Mouse (Mus musculus) forelimb bud, embryonic 11.5 days (tissue): Measurements from ENCODE around the gene Pfkm.
A peak's percentile ranks its signal among the peaks of the same experiment; 100 is the strongest.

Source experiments
- DNase-seq: peaks from one replicate; pipeline ENCODE4 v3.0.0-alpha.2; 2012; ENCODE audit warnings: low read depth, low spot score

Gene Pfkm

GRCm38 (mm10) chr15:98170365-98170764 lies 78.0 kb downstream of the Pfkm start:
- DNase-seq, result no peak

DNA sequence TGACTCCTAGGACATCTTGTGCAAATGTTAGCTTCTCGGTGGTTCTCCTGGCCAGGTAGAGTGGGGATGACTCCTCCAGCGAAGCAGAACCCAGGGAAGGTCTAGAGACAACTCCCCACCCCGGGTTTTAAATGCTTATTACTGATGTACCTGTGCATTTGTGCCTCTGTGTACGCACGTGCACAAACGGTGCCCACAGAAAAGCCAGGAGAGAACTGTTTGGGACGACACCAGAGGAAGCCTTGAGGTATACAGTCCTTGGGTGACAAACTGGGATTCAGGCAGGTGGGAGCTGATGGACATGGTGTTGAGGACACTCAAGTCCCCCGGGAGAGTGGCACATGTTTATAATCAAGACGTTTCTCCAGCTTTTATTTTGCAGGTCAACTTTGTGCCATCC lies 78.5 kb downstream of the Pfkm start:
- DNase-seq, result no peak

DNA sequence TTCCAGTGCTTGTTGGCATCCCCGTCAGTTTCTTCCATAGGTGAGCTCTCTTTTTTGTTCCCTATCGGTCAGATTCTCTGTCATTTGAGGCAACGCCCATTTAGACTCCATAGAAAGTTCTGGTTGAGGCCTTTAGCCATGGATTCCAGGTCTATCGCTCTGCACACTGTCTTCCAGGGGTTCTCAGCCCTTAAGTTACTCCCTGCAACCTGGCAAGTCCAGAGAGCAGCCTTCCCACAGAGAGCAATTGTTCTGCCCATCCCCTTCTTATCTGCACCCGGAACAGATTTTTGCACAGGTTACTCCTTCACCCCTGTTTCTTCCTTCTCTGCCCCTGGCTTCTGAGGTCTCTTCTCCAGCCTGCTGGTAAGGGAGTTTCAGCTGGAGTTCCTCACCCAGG lies 79.7 kb downstream of the Pfkm start:
- no peak for DNase-seq

DNA sequence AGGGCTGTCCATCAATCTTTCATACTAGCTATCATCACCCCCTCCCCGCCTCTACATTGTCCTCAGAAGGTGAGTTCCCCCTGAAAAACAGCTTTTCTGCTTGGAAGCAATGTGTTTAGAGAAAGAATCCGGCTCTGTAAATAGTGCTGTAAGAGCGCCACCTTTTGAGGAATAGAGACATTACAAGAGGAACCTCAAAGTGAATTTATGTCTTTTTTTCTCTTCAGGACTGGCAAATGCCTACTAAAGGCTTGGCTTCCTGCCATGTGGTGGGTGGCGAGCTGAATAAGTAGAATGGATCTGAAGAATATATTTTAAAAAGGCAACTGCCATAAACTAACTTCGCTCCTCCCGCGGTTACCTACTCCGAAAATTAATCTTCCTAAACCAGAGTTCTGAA lies 81.4 kb downstream of the Pfkm start:
- peak; percentile 56 for DNase-seq

DNA sequence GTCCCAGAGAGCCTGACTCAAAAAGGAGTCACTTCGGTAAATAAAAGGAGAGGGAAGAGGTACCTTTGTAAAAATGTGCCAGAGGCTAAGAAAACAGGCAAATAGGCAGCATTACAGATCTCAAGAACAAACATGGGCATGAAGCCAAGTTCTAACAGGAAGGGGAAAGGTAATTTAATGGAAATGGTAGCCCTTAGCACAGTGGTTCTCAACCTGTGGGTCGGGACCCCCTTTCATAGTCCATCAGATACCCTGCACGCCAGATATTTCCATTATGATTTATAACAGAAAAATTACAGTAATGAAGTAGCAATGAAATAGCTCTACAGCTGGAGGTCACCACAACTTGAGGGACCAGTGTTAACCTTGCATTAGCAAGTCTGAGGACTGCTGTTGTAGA lies 84.9 kb downstream of the Pfkm start:
- no peak for DNase-seq

DNA sequence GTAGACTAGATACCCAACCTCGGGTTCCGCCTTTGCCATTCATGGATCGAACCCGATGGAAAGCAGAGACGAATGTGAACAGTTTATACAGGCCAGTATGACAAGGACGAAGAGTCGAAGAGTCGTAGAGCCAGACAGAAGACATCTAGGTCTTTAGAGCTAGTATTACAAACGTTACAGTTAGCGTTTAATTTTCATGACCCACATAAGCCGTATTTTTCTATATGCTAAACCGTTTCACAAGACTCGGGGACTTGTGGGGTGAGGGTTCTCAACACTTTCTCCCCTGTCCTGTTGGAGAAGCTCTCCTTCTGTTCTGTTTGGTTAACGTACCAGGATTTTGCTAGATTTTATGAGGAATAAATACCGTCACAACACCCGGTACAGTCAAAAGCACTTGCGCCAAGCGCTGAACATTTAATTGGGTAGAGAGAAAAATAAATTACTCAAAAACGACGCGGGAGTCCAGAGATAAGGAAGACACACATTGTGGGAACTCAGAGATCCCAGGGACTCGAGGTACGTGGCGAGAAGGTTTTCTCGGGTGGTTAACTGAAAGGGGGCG lies 88.3 kb downstream of the Pfkm start:
- DNase-seq, result no peak

DNA sequence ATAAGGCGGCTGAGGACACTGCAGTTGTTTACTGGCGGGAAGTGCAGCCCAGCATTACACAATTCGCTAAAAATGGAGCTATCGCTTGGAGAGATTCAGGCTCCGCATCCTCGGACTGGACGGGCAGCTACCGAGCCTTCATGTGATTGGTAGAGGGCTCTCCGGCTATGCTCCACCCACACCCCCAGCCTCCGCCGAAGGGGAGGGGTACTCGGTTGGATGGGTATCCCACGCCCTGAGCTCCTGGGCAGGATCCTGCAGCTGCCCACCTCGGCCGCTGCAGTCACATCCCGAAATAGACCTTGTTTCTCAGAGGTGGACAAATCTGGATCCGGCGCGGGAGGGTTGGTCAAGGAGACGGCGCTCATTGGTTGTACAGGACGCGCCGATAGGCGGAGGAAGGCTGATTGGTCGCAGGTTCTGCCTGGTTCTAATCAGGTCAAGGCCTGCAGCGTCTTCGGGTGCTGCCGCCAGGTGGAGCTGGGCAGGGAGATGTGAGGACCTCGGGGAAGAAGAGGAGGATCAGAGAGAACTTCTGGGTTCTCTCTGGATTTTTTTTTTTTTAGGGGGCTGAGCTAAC lies 88.8 kb downstream of the Pfkm start:
- peak; percentile 94 for DNase-seq
